Mouse (Mus musculus): Measurements from ENCODE around the gene Foxo6. TPM values are rescaled to one million over a fixed set of nuclear protein-coding genes. Genes with fewer than 3 reads are reported as not detected.

Foxo6 gene
- total RNA-seq, 2 experiments from 2014 or later, result 2.2 to 2.7 TPM

GRCm38 (mm10) chr4:120284187-120284586 lies 3.0 kb downstream of the Foxo6 start:
- no peak for DNase-seq

DNA sequence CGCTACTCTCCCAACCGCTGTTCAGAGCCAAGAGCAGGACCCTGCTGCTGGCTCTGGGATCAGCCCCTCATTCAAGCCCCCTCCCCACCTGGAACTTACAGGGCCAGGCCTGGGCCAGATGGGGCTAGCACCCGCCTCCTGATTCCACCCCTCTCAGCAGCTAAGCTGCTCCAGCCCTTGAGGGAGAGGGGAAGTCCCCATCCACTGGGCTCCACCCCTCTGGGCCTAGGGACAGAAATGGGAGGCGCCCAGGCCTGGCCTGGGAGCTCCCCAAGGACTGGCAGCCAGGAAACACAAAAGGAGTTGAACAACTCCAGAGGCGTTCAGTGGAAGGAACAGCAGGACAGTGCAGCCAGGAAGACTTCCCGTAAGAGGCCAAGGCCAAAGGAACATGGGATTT lies 4.0 kb downstream of the Foxo6 start:
- peak; percentile 89 to 94 for DNase-seq

DNA sequence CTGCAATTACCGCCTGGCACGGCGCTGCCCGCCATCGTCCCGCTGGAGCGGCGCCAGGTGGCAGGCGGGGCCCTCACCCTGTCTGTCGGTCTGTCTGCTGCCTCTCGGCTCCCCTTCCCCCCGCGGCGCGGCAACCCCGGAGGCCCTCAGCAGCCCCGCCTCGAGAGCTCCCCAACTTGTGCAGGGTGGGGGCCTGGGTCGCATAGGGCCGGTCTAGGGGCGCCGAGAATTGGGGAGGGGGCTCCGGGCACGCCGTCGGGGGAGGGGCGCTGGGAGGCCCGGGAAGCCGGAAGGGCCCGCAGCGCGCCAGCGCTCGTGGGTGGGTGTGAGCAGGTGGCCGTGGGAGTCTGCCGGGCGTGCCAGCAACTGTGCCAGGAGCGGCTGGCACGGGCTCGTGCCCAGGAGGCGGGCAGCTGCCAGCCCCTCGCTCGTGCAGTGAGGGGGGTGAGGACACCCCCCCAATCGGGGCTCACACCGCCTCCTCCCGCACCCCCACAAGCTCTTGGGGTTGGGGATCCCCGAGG lies 4.5 kb downstream of the Foxo6 start:
- peak; percentile 44 to 48 for DNase-seq

DNA sequence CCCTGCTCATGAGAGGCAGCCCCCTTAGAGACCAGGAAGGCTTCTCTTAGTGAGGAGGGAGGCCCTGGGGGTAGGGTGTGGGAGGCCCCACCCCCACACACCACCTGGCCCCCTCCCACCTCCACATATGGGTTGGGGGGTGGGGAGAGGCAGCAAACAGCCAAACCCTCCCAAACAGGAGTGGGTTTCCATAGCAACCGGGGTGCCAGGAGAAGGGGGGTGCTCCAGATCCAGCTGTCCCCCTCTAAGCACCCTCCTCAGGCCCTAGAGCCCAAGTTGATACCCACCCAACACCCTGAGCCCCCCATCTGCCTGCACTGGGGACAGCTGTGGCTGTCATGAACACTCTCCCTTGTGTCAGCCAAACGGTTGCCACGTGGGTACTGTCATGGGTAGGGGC lies 6.1 kb downstream of the Foxo6 start:
- no peak for DNase-seq

GRCm38 (mm10) chr4:120280432-120280831 lies 6.7 kb downstream of the Foxo6 start:
- no peak for DNase-seq

DNA sequence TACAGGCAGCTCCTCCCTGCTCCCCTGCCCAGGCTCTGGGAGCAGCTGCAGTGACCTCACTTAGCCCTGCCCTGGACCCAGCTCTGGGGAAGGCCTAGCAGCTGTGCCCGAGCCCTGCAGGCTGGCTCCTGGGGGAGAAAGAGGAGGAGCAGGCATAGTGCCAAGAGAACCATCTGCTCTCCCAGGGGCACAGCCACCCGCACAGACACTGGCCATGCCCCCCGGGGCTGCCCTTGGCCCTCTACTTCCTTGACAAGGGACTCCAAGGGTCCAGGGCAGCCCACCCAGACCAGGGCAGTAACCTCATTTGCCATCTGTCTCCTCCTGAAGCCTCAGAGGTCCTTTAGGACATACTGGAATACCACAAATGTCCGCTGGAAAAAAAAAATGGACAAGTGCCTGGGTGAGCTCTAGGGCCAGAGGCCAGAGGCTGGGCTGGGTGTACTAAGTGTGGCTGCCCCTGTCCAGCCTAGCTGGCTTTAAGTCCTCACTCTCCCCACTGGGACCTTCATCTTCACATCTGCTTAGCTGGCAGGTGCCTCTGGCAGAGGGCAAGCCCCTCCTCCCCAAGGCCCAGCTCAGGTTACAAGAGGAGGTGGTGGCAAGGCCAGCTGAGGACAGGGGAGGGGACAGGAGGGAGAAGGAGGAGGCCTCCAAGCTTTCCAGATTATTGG lies 9.8 kb downstream of the Foxo6 start:
- peak; percentile 71 to 89 for DNase-seq

DNA sequence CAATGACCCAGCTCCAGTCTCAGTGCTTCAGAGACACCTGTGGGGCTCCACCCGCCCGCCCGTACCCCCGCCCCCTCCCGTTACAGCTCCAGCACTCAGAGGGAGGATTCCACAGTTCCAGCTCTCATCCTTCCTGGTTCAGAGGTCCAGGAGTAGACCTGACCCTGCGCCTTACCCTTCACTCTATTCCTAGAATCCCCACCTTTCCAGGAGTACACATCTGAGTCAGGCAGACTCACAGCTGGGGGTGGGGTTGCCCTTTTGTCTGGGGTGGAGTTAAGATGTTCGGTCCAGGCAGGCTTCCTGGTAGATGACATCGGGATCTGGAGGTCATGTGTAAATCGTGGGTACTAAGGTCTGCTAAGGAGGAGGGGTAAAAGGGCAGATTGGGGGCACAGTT lies 11.7 kb downstream of the Foxo6 start:
- no peak for DNase-seq

- no peak for DNase-seq
Observed at GRCm38 (mm10) chr4:120273594-120273993, 13.6 kb downstream of the Foxo6 start.

DNA sequence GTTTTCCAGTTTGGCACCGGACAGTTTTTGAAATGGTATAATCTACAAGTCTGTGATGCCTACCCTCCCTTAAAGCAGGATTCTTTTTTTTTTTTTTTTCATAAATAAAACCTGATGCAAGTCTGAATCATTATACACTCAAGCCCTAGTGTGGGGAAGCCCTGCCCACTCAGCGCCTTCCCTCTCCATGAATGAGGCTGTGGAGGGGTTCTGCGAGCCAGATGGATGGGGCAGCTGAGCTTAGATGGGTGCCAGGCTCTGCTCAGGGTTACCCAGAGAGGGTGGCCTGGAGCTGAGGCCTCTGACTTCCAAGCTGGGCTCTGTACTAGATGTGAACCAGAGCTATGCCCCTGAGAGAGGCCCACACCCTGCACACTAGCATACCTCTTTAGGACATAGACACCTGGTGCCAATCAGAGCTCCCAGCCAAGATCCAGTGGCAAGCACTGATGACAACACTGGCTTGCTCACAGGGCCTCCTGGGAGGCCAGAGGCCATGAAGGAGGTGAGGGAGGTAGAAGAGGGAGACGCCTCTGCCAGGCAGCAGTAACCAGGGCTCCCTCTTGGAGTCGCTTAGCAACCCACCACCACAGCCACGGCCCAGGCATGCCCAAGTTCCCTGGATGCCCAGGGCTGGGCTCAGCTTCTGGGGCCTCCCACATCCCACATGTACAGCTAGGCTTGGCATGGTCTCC lies 15.1 kb downstream of the Foxo6 start:
- no peak for DNase-seq

GRCm38 (mm10) chr4:120271208-120271607 lies 15.9 kb downstream of the Foxo6 start:
- DNase-seq, result no peak

DNA sequence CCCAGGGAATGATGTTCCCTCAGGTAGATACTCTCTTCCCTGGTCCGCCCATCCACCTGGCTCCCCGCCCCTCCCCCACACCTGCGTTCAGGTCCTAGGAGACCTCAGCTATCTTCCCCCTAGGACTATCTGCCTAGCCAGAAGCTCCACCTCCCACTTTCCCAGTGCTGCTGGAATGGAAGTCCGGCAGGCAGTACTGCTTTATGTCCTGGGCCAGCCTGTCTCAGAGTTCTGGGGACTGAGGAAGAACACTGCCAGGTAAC lies 16.3 kb downstream of the Foxo6 start:
- no peak for DNase-seq

- DNase-seq, result no peak
Observed at GRCm38 (mm10) chr4:120270148-120270936, 16.8 kb downstream of the Foxo6 start.

- no peak for DNase-seq
Observed at GRCm38 (mm10) chr4:120269426-120269825, 17.7 kb downstream of the Foxo6 start.

- no peak for DNase-seq
Observed at GRCm38 (mm10) chr4:120268214-120269061, 18.7 kb downstream of the Foxo6 start.

DNA sequence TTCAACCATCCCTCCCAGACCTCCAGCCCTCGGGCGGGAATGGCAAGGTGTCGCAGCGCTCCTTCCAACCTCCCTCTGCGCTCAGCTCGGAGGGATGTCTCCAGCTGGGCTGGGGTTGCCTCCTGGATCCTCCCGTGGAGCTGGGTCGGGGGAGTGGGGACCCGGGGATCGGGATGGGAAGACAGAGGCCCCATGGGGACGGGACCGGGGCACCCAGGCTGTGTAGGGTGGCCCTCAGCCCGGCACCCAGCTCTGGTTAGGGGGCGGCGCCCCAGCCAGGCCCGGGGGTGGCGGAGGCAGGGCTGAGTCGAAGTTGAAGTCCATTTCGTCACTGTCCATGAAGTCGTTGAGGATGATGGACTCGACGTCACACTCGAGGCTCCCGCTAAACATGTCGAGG lies 19.5 kb downstream of the Foxo6 start:
- DNase-seq, result no peak

- no peak for DNase-seq
Observed at GRCm38 (mm10) chr4:120267136-120267535, 20.0 kb downstream of the Foxo6 start.

DNA sequence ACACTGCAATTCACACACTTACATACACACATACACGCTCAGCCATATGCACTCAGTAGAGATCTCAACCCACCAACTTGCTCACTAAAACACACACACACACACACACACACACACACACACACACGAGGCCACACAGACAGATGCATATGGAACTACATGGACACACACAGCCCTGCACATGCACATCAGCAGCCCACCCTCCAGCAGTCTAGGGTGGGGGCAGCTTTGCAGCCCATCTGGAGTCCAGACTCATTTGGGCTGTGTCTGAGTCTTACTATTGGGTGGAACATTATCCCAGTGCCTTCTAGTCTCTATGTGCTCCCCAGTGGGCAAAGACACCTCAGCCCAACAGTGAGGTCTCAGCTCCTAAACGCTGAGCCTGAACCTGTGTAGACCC lies 23.0 kb downstream of the Foxo6 start:
- DNase-seq, result no peak

- DNase-seq, result no peak
Observed at GRCm38 (mm10) chr4:120262726-120263125, 24.4 kb downstream of the Foxo6 start.

DNA sequence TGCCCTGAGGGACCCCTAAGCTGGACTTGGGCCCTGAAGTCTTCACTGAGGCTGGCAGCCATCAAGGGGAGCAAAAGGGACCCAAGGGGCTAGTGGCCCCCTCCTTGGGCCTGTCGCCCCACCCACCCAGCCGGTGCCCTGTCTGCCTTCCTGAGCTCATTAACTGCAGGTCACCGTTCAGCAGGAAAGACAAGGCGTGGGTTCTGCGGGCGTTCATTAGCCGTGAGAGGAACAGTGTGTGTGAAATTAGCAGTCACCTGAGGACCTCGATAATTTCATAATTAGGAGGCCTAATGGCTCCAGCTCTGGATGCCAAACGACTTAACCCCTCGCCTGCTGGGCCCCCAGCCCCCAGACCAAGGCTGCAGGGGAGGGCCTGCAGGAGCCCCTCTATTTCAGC lies 24.9 kb downstream of the Foxo6 start:
- DNase-seq, result no peak

- no peak for DNase-seq
Observed at GRCm38 (mm10) chr4:120259356-120260181, 27.6 kb downstream of the Foxo6 start.

DNA sequence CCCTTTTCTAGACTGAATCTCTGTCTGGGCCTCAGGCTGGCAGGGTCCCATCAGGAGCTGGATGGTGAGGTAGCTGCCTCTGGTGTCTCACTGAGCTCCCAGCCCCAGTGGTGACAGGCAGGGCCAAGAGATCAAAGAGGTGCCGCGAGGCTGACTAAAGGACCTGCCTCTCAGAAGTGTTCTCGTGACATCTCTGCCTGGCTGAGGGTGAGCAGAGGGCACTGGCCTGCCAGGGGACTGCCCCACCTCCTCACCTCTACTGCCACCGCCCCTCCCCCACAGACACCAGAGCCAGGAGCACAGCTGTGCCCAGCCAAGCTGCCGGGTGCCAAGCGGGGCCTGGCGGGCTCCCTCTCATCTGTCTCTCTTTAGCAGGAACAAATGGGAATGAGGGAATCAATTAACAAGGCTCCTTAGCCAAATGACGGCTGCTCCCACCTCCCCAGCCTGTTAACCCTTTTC lies 38.3 kb downstream of the Foxo6 start:
- peak; percentile 85 to 91 for DNase-seq
